Comparison of ENCODE assay signal across 8 mouse cellular contexts in the genomic region with DNA sequence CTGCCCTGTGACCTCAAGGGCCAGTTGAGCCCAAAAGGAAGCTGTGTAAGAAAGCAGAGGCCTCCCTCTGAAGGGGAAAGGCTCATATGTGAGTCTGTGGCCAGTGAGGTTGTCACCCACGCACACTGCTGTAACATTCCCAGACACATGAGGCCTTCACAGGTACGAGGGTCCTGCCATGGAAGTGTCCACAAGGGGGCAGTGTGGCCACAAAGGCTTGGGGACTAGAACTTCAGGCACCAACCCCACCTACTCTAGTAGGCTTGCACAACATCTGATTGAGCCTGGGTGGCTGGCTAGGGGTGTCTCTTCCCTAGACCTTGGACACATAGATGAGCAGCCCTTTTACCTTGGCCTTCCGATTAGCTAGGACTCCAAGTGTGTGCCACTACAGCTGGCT. TPM values are rescaled to one million over a fixed set of nuclear protein-coding genes. Genes with fewer than 3 reads are reported as not detected.
DNase-seq lines count a peak whose midpoint lies in the region; ATAC-seq lines count a peak whose summit lies in the region.

No protein-coding gene starts in this region.

- no peak for ATAC-seq in forebrain, embryonic 11.5 days (replicated peaks; ENCODE audit: low FRiP score)
- ATAC-seq in forebrain, embryonic 15.5 days (replicated peaks) = no peak
- ATAC-seq in common myeloid progenitor, adult 5-6 weeks (replicated peaks; ENCODE audit: low read depth, poor library complexity, severe bottlenecking) = peak; percentile 49
- peak; percentile 71 for ATAC-seq in megakaryocyte progenitor cell, adult 5-6 weeks (replicated peaks; ENCODE audit: poor library complexity)

- H3K4me1 ChIP-seq in forebrain, embryonic 11.5 days (replicated peaks; ENCODE audit: control insufficient read depth, insufficient read depth, low read length) = no peaks in the 10 kb centered on the region
- peaks cover 9% of the 10 kb centered on the region for H3K4me1 ChIP-seq in forebrain, embryonic 15.5 days

- no peaks in the 10 kb centered on the region for H3K36me3 ChIP-seq in forebrain, embryonic 11.5 days (ENCODE audit: control insufficient read depth, insufficient read depth, low read length)
- H3K36me3 ChIP-seq in forebrain, embryonic 15.5 days = no peaks in the 10 kb centered on the region

- H3K9ac ChIP-seq in forebrain, embryonic 11.5 days (ENCODE audit: low read length) = no peak overlapping the region
- H3K9ac ChIP-seq in forebrain, embryonic 15.5 days (replicated peaks) = no peak overlapping the region

- no peaks in the 10 kb centered on the region for H3K9me3 ChIP-seq in forebrain, embryonic 11.5 days (ENCODE audit: control insufficient read depth, low read length)
- H3K9me3 ChIP-seq in forebrain, embryonic 15.5 days = no peaks in the 10 kb centered on the region

- no peak overlapping the region for H3K27ac ChIP-seq in forebrain, embryonic 11.5 days (ENCODE audit: low read depth, low read length)
- no peak overlapping the region for H3K27ac ChIP-seq in forebrain, embryonic 15.5 days (replicated peaks)

- peak; percentile 86 for DNase-seq in forebrain, embryonic 11.5 days (ENCODE audit: low spot score)
- peak; percentile 68 for DNase-seq in WW6 (ENCODE audit: low read depth, low spot score)
- DNase-seq in heart, adult 9 months (ENCODE audit: low spot score in 2 of 2) = peak; percentile 68 to 76
- peak; percentile 72 to 85 for DNase-seq in left cerebral cortex, adult 18-20 months (ENCODE audit: low spot score in 2 of 2)
- DNase-seq in spleen, postnatal 10 days (ENCODE audit: low spot score in 2 of 2) = peak; percentile 85 to 92

- WGBS in forebrain, embryonic 11.5 days = 26% methylated on average over 3 of the region's 3 CpGs
- 21% methylated on average over 3 of the region's 3 CpGs for WGBS in forebrain, embryonic 15.5 days

- H3K4me2 ChIP-seq in forebrain, embryonic 11.5 days (ENCODE audit: low read depth, low read length, severe bottlenecking) = no peak overlapping the region
- H3K4me2 ChIP-seq in forebrain, embryonic 15.5 days (replicated peaks) = no peak overlapping the region

- H3K27me3 ChIP-seq in forebrain, embryonic 11.5 days (ENCODE audit: control insufficient read depth, insufficient read depth, low read length) = 0 out of 2 replicates have a peak, but pooled peaks cover 1% of the 10 kb centered on the region
- H3K27me3 ChIP-seq in forebrain, embryonic 15.5 days = no peaks in the 10 kb centered on the region

- no peak overlapping the region for H3K4me3 ChIP-seq in forebrain, embryonic 11.5 days (ENCODE audit: low read depth, low read length)
- H3K4me3 ChIP-seq in forebrain, embryonic 15.5 days = no peak overlapping the region

RNA-seq across cellular contexts. Expression of gene Tnip2, which starts 4.1 kb away (rescaled TPM):
- polyA plus RNA-seq in forebrain, embryonic 11.5 days (2014; fragmentation: Nextera tagmentation; extraction: Ambion mirVana) = 5.3 and 5.6 TPM in 2 replicates
- 6.4 and 7.0 TPM in 2 replicates for polyA plus RNA-seq in forebrain, embryonic 15.5 days (2015; fragmentation: Nextera tagmentation; extraction: Ambion mirVana)
- 20.0 and 29.2 TPM in 2 replicates for total RNA-seq in common myeloid progenitor, adult 5-6 weeks (2017)
- 10 to 100 TPM; 20.2 to 22.0 TPM for total RNA-seq in left cerebral cortex, adult 18-20 months (2021)
- 7.8 and 9.5 TPM in 2 replicates for total RNA-seq in megakaryocyte progenitor cell, adult 5-6 weeks (2015)
- 17.6 and 22.2 TPM in 2 replicates for total RNA-seq in megakaryocyte progenitor cell, adult 5-6 weeks (2017)

RNA-seq across cellular contexts. Expression of gene Sh3bp2, which starts 7.7 kb away (rescaled TPM):
- polyA plus RNA-seq in forebrain, embryonic 11.5 days (2014; fragmentation: Nextera tagmentation; extraction: Ambion mirVana) = 10.4 and 10.7 TPM in 2 replicates
- 21.2 and 24.4 TPM in 2 replicates for polyA plus RNA-seq in forebrain, embryonic 15.5 days (2015; fragmentation: Nextera tagmentation; extraction: Ambion mirVana)
- 9.9 and 10.2 TPM in 2 replicates for total RNA-seq in common myeloid progenitor, adult 5-6 weeks (2017)
- 1 to 10 TPM; 2.4 to 2.9 TPM for total RNA-seq in left cerebral cortex, adult 18-20 months (2021)
- 8.6 and 10.0 TPM in 2 replicates for total RNA-seq in megakaryocyte progenitor cell, adult 5-6 weeks (2015)
- 21.0 and 23.0 TPM in 2 replicates for total RNA-seq in megakaryocyte progenitor cell, adult 5-6 weeks (2017)

RNA-seq across cellular contexts. Expression of gene Add1, which starts 55.6 kb away (rescaled TPM):
- 202 and 238 TPM in 2 replicates for polyA plus RNA-seq in forebrain, embryonic 11.5 days (2014; fragmentation: Nextera tagmentation; extraction: Ambion mirVana)
- 205 and 222 TPM in 2 replicates for polyA plus RNA-seq in forebrain, embryonic 15.5 days (2015; fragmentation: Nextera tagmentation; extraction: Ambion mirVana)
- total RNA-seq in common myeloid progenitor, adult 5-6 weeks (2017) = 114 and 141 TPM in 2 replicates
- total RNA-seq in left cerebral cortex, adult 18-20 months (2021) = 100 to 1,000 TPM; 426 to 440 TPM
- total RNA-seq in megakaryocyte progenitor cell, adult 5-6 weeks (2015) = 65.1 and 71.0 TPM in 2 replicates
- 83.9 and 97.8 TPM in 2 replicates for total RNA-seq in megakaryocyte progenitor cell, adult 5-6 weeks (2017)

Comparison
In these comparisons a context has a peak if more than half of its experiments do, and no peak if none do; other contexts are left out.
1. ATAC-seq: peak in common myeloid progenitor, adult 5-6 weeks (single experiment) and megakaryocyte progenitor cell, adult 5-6 weeks (single experiment); none in forebrain, embryonic 11.5 days (single experiment) and forebrain, embryonic 15.5 days (single experiment).
2. Peak in every context shown above with its lines, with median percentiles within 50 percentile points of each other: DNase-seq.